In the genomic region with DNA sequence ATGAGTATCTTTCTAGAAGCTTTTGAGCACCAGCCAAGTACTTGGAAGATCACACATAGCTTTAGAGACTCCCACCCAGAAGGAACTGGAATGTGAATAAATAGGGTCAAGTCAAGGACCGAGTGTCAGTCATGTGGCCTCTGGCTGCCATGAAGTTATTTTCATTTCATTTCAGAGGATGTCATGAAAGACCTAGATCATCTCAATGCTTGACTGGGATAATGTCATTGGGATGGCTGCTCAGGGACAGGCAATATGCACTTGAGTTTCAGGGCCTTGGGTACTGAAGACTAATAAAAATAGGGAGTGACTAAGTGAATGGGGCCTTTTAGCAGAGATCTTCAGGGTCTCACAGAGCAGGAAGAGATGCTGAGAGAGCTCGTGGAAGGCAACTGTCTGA, we compare ENCODE assay signal across 26 mouse cellular contexts. TPM values are rescaled to one million over a fixed set of nuclear protein-coding genes. Genes with fewer than 3 reads are reported as not detected.
DNase-seq lines count a peak whose midpoint lies in the region; ATAC-seq and TF ChIP-seq lines count a peak whose summit lies in the region.
"Had no signal": no experiment of that assay in that cellular context is flagged by ENCODE, and none has a peak within 500 bp of the region (broad histone marks: within the 10 kb centered on the region; RNA-seq: fewer than 3 reads in every experiment).

No protein-coding gene starts in this region.

- peak overlapping the region; percentile 79 for H3K27ac ChIP-seq in heart, embryonic 13.5 days (replicated peaks)
- peak overlapping the region; percentile 9; the same call in 1 of the 2 replicates for H3K27ac ChIP-seq in kidney, embryonic 15.5 days
- peak overlapping the region; percentile 66; the same call in 1 of the 2 replicates for H3K27ac ChIP-seq in midbrain, embryonic 10.5 days (replicated peaks)
- no peak overlapping the region for H3K27ac ChIP-seq in midbrain, postnatal 0 days (ENCODE audit: low read depth, low read length)
- no peak overlapping the region for H3K27ac ChIP-seq in left cerebral cortex, adult 2 months
- H3K27ac ChIP-seq: forebrain, embryonic 12.5 days; hindbrain, embryonic 15.5 days; liver, embryonic 12.5 days; neural tube, embryonic 15.5 days had no signal

- 61% methylated on average over 2 of the region's 2 CpGs for WGBS in heart, embryonic 13.5 days
- 61% methylated on average over 2 of the region's 2 CpGs for WGBS in kidney, embryonic 15.5 days
- WGBS in midbrain, embryonic 10.5 days = 87% methylated on average over 2 of the region's 2 CpGs
- 75% methylated on average over 2 of the region's 2 CpGs for WGBS in midbrain, postnatal 0 days

- no peak for DNase-seq in heart, postnatal 4 days
- no peak for DNase-seq in kidney, adult 18-20 months
- no peak for DNase-seq in midbrain, embryonic 10.5 days (ENCODE audit: low spot score)
- DNase-seq in midbrain, postnatal 0 days (ENCODE audit: low spot score) = no peak
- no peak for DNase-seq in left cerebral cortex, adult 2 months (ENCODE audit: extremely low spot score in 1 of 2, low spot score in 2 of 2)
- DNase-seq: adrenal gland, postnatal 36 days; B cell, adult 2 months; cerebellum, adult 11 months; cerebellum, adult 9-11 months; heart, postnatal 10 days; kidney, adult 9 months; lung, adult 18-20 months; lung, postnatal 36 days; right cerebral cortex, adult 18-20 months; right cerebral cortex, postnatal 4 days; thymus, postnatal 14 days had no signal

- no peaks in the 10 kb centered on the region for H3K27me3 ChIP-seq in heart, embryonic 13.5 days (replicated peaks)
- no peaks in the 10 kb centered on the region for H3K27me3 ChIP-seq in kidney, embryonic 15.5 days
- no peaks in the 10 kb centered on the region for H3K27me3 ChIP-seq in midbrain, embryonic 10.5 days (ENCODE audit: low read depth, poor library complexity, severe bottlenecking)
- H3K27me3 ChIP-seq in midbrain, postnatal 0 days (ENCODE audit: insufficient read depth, low read length) = no peaks in the 10 kb centered on the region
- H3K27me3 ChIP-seq: CH12.LX; forebrain, embryonic 12.5 days; hindbrain, embryonic 15.5 days; limb, embryonic 13.5 days; liver, embryonic 12.5 days; neural tube, embryonic 15.5 days; Patski had no signal

- no peaks in the 10 kb centered on the region for H3K9me3 ChIP-seq in heart, embryonic 13.5 days
- H3K9me3 ChIP-seq in kidney, embryonic 15.5 days (replicated peaks) = no peaks in the 10 kb centered on the region
- no peaks in the 10 kb centered on the region for H3K9me3 ChIP-seq in midbrain, embryonic 10.5 days (replicated peaks)
- H3K9me3 ChIP-seq in midbrain, postnatal 0 days (ENCODE audit: low read length) = no peaks in the 10 kb centered on the region
- H3K9me3 ChIP-seq: forebrain, embryonic 12.5 days; G1E; hindbrain, embryonic 15.5 days; limb, embryonic 13.5 days; liver, embryonic 12.5 days; neural tube, embryonic 15.5 days had no signal

- peaks cover 79% of the 10 kb centered on the region for H3K4me1 ChIP-seq in heart, embryonic 13.5 days
- peaks cover 51% of the 10 kb centered on the region for H3K4me1 ChIP-seq in kidney, embryonic 15.5 days
- peaks cover 37% of the 10 kb centered on the region for H3K4me1 ChIP-seq in midbrain, embryonic 10.5 days
- H3K4me1 ChIP-seq in midbrain, postnatal 0 days (ENCODE audit: insufficient read depth, low read length) = no peaks in the 10 kb centered on the region

- ATAC-seq in heart, embryonic 13.5 days (ENCODE audit: extremely low read depth, insufficient number of reproducible peaks, low FRiP score, low TSS enrichment) = no peak
- ATAC-seq in kidney, embryonic 15.5 days (replicated peaks; ENCODE audit: low FRiP score) = no peak
- no peak for ATAC-seq in midbrain, postnatal 0 days (ENCODE audit: low FRiP score)
- ATAC-seq: liver, embryonic 12.5 days; Patski had no signal

- intact Hi-C loops in left cerebral cortex, adult 2 months (cut with DNase I) = no loop called here

- H3K4me3 ChIP-seq in heart, embryonic 13.5 days = no peak overlapping the region
- H3K4me3 ChIP-seq in kidney, embryonic 15.5 days (replicated peaks) = no peak overlapping the region
- H3K4me3 ChIP-seq in midbrain, embryonic 10.5 days = no peak overlapping the region
- no peak overlapping the region for H3K4me3 ChIP-seq in midbrain, postnatal 0 days (ENCODE audit: low read depth, low read length)
- H3K4me3 ChIP-seq in left cerebral cortex, adult 2 months = no peak overlapping the region
- H3K4me3 ChIP-seq: forebrain, embryonic 12.5 days; hindbrain, embryonic 15.5 days; limb, embryonic 13.5 days; liver, embryonic 12.5 days; neural tube, embryonic 15.5 days had no signal

- no peak overlapping the region for H3K9ac ChIP-seq in heart, embryonic 13.5 days
- H3K9ac ChIP-seq in kidney, embryonic 15.5 days = no peak overlapping the region
- H3K9ac ChIP-seq in midbrain, postnatal 0 days (replicated peaks; ENCODE audit: low read length, poor library complexity, severe bottlenecking) = no peak overlapping the region
- H3K9ac ChIP-seq: forebrain, embryonic 12.5 days; hindbrain, embryonic 15.5 days; limb, embryonic 13.5 days; liver, embryonic 12.5 days; neural tube, embryonic 15.5 days had no signal

- no peak overlapping the region for H3K4me2 ChIP-seq in heart, embryonic 13.5 days
- no peak overlapping the region for H3K4me2 ChIP-seq in kidney, embryonic 15.5 days
- H3K4me2 ChIP-seq in midbrain, postnatal 0 days (ENCODE audit: low read depth, low read length, poor library complexity, severe bottlenecking) = no peak overlapping the region
- H3K4me2 ChIP-seq: forebrain, embryonic 12.5 days; hindbrain, embryonic 15.5 days; limb, embryonic 13.5 days; liver, embryonic 12.5 days; neural tube, embryonic 15.5 days had no signal

- TF ChIP-seq CTCF in midbrain, postnatal 0 days (IDR thresholded peaks at IDR 0.05) = no peak
- no peak for TF ChIP-seq CTCF in left cerebral cortex, adult 2 months (IDR thresholded peaks at IDR 0.05)

- 0 out of 2 replicates have a peak, but pooled peaks cover 5% of the 10 kb centered on the region for H3K36me3 ChIP-seq in heart, embryonic 13.5 days
- H3K36me3 ChIP-seq in kidney, embryonic 15.5 days = 0 out of 2 replicates have a peak, but pooled peaks cover 4% of the 10 kb centered on the region
- no peaks in the 10 kb centered on the region for H3K36me3 ChIP-seq in midbrain, embryonic 10.5 days
- H3K36me3 ChIP-seq in midbrain, postnatal 0 days (ENCODE audit: insufficient read depth, low read length) = no peaks in the 10 kb centered on the region
- H3K36me3 ChIP-seq: forebrain, embryonic 12.5 days; G1E; hindbrain, embryonic 15.5 days; limb, embryonic 13.5 days; liver, embryonic 12.5 days; neural tube, embryonic 15.5 days had no signal

RNA-seq across cellular contexts. Expression of a gene that starts 26.0 kb away (rescaled TPM):
- polyA plus RNA-seq in heart, embryonic 13.5 days (2015; fragmentation: Nextera tagmentation; extraction: Ambion mirVana) = 120 and 121 TPM in 2 replicates
- total RNA-seq in heart, postnatal 4 days (2021) = 100 to 1,000 TPM; 153 to 156 TPM
- 130 and 140 TPM in 2 replicates for polyA plus RNA-seq in kidney, embryonic 15.5 days (2015; fragmentation: Nextera tagmentation; extraction: Ambion mirVana)
- 19.6 and 20.9 TPM in 2 replicates for polyA plus RNA-seq in midbrain, embryonic 10.5 days (2016; fragmentation: Nextera tagmentation; extraction: Ambion mirVana)
- total RNA-seq in midbrain, postnatal 0 days (2014; rRNA removed) = 57.9 and 72.1 TPM in 2 replicates
- polyA plus RNA-seq in midbrain, postnatal 0 days (2015; fragmentation: Nextera tagmentation; extraction: Ambion mirVana) = 56.5 and 59.3 TPM in 2 replicates
- 10 to 100 TPM; 27.5 to 29.2 TPM for total RNA-seq in left cerebral cortex, adult 2 months (2021)
- polyA plus RNA-seq: G1E had no signal

Comparison
In these comparisons a context has a peak if more than half of its experiments do, and no peak if none do; other contexts are left out.
1. H3K27ac ChIP-seq: peak in heart, embryonic 13.5 days (single experiment), kidney, embryonic 15.5 days (single experiment) and midbrain, embryonic 10.5 days (single experiment); none in midbrain, postnatal 0 days (single experiment) and left cerebral cortex, adult 2 months (single experiment).